Mouse (Mus musculus) olfactory bulb, adult 2 months (tissue): Measurements from ENCODE around the gene Nipbl. TPM values are rescaled to one million over a fixed set of nuclear protein-coding genes. Genes with fewer than 3 reads are reported as not detected.

Source experiments
- H3K27ac ChIP-seq: fragments of 200-500 bp; 2 replicates; pipeline ENCODE4 v1.5.1; 2012; ENCODE audit warnings: low read depth, low read length; ENCODE audit not compliant: insufficient read depth
- H3K4me1 ChIP-seq: fragments of 200-500 bp; 2 replicates; pipeline ENCODE4 v1.6.1; 2012; ENCODE audit warnings: low read length; ENCODE audit not compliant: control insufficient read depth, insufficient read depth
- H3K4me3 ChIP-seq: fragments of 200-500 bp; 2 replicates; pipeline ENCODE4 v1.5.1; 2012; ENCODE audit warnings: mild to moderate bottlenecking, low read depth, low read length, moderate library complexity; ENCODE audit not compliant: insufficient read depth
- CTCF ChIP-seq: fragments of 200-500 bp; IDR thresholded peaks from 2 replicates; pipeline ENCODE4 v1.5.1; 2012; ENCODE audit warnings: low read depth, mild to moderate bottlenecking, low read length, moderate library complexity; ENCODE audit not compliant: insufficient read depth
- POLR2A ChIP-seq: fragments of 200-500 bp; IDR thresholded peaks from 2 replicates; pipeline ENCODE4 v1.6.1; 2012; ENCODE audit warnings: mild to moderate bottlenecking, low read depth, low read length, moderate library complexity; ENCODE audit not compliant: insufficient read depth
- WGBS: fragments of 180-500 bp; shearing (Covaris S2); methylation state at CpG from one replicate; pipeline ENCODE4 v1.1.7; 2018; 5-methylcytosine and 5-hydroxymethylcytosine counted together
- polyA plus RNA-seq: library from polyadenylated mRNA; stranded (reverse); fragments of >200 nt; gene quantifications from 2 replicates; pipeline ENCODE4 v1.2.4, GENCODE M21; 2012; ENCODE audit warnings: low replicate concordance; ENCODE audit not compliant: missing spikeins, insufficient read depth, insufficient read length

Nipbl gene
- polyA plus RNA-seq, 1 experiment, result 161 TPM

- no peak overlapping the region for H3K4me3 ChIP-seq
- 25% methylated on average over 8 of the region's 8 CpGs for WGBS
- no peak for TF ChIP-seq CTCF
- TF ChIP-seq POLR2A, result no peak
Measured at GRCm38 (mm10) chr15:8447193-8447767, 3.0 kb upstream of the Nipbl start.

GRCm38 (mm10) chr15:8446435-8446834 is 2.2 kb upstream of the Nipbl start:
- peaks cover 3% of the 10 kb centered on the region for H3K4me1 ChIP-seq
- H3K27ac ChIP-seq, result no peak overlapping the region
- 1% methylated on average over 6 of the region's 6 CpGs for WGBS
- H3K4me3 ChIP-seq, result 0 out of 2 replicates have a peak overlapping the region, but pooled peaks have one; percentile 71
- no peak for TF ChIP-seq POLR2A
- no peak for TF ChIP-seq CTCF

More at GRCm38 (mm10) chr15:8447193-8447767, 3.0 kb upstream of the Nipbl start:
- no peak overlapping the region for H3K27ac ChIP-seq
- H3K4me1 ChIP-seq, result peaks cover under 1% of the 10 kb centered on the region; the same call in 1 of the 2 replicates

GRCm38 (mm10) chr15:8445951-8446419 is 1.7 kb upstream of the Nipbl start:
- no peak overlapping the region for H3K27ac ChIP-seq
- WGBS, result under 1% methylated on average over 19 of the region's 19 CpGs

GRCm38 (mm10) chr15:8444890-8445597 is 781 bp upstream of the Nipbl start:
- H3K27ac ChIP-seq, result peak overlapping the region; percentile 84
- H3K4me3 ChIP-seq, result peak overlapping the region; percentile 92
- H3K4me1 ChIP-seq, result peaks cover 3% of the 10 kb centered on the region
- TF ChIP-seq POLR2A (no peak), CTCF (peak; percentile 59)
- under 1% methylated on average over 57 of the region's 57 CpGs for WGBS

More at GRCm38 (mm10) chr15:8445951-8446419, 1.7 kb upstream of the Nipbl start:
- peaks cover 3% of the 10 kb centered on the region for H3K4me1 ChIP-seq
- TF ChIP-seq CTCF (no peak), POLR2A (no peak)
- H3K4me3 ChIP-seq, result peak overlapping the region; percentile 71

- Histone ChIP-seq H3K4me3 (peak overlapping the region; percentile 92), H3K4me1 (peaks cover 3% of the 10 kb centered on the region), H3K27ac (peak overlapping the region; percentile 98)
- TF ChIP-seq POLR2A, result no peak
- no peak for TF ChIP-seq CTCF
- under 1% methylated on average over 40 of the region's 40 CpGs for WGBS
Measured at GRCm38 (mm10) chr15:8443168-8443925, 916 bp downstream of the Nipbl start.

- under 1% methylated on average over 6 of the region's 6 CpGs for WGBS
- peaks cover 3% of the 10 kb centered on the region for H3K4me1 ChIP-seq
- TF ChIP-seq POLR2A, result no peak
- TF ChIP-seq CTCF, result no peak
- no peak overlapping the region for H3K27ac ChIP-seq
- no peak overlapping the region for H3K4me3 ChIP-seq
Measured at GRCm38 (mm10) chr15:8442761-8443160, 1.5 kb downstream of the Nipbl start.

GRCm38 (mm10) chr15:8442156-8442555 is 2.1 kb downstream of the Nipbl start:
- H3K4me1 ChIP-seq, result peaks cover 3% of the 10 kb centered on the region
- 2% methylated on average over 11 of the region's 11 CpGs for WGBS
- TF ChIP-seq POLR2A (no peak), CTCF (no peak)
- no peak overlapping the region for H3K27ac ChIP-seq
- peak overlapping the region; percentile 36 for H3K4me3 ChIP-seq

GRCm38 (mm10) chr15:8433239-8433947 is 10.9 kb downstream of the Nipbl start:
- Histone ChIP-seq H3K4me1 (no peaks in the 10 kb centered on the region), H3K27ac (no peak overlapping the region), H3K4me3 (no peak overlapping the region)
- WGBS, result 59% methylated on average over 2 of the region's 2 CpGs
- no peak for TF ChIP-seq CTCF

GRCm38 (mm10) chr15:8432534-8432933 is 11.7 kb downstream of the Nipbl start:
- Histone ChIP-seq H3K4me3 (no peak overlapping the region), H3K27ac (no peak overlapping the region), H3K4me1 (no peaks in the 10 kb centered on the region)
- TF ChIP-seq POLR2A (no peak), CTCF (no peak)
- 79% methylated on average over 2 of the region's 2 CpGs for WGBS
